Mouse (Mus musculus): Measurements from ENCODE around the gene Thg1l. TPM values are rescaled to one million over a fixed set of nuclear protein-coding genes. Genes with fewer than 3 reads are reported as not detected.
A peak's percentile ranks its signal among the peaks of the same experiment; 100 is the strongest.

Thg1l gene
- 1 to 10 TPM; 6.4 to 9.8 TPM for total RNA-seq (2021)

GRCm38 (mm10) chr11:45955127-45955627, at the start of gene Thg1l:
TSS of gene Thg1l (minus strand) at chr11:45955494.
- intact Hi-C loops (cut with DNase I): loop anchor here (5.0 kb wide), 1 partner anchor 97 kb away; the partner anchor contains the start of gene Gm12166
- DNase-seq: peak; percentile 94 to 95

GRCm38 (mm10) chr11:45992087-45992486, 36.8 kb upstream of the Thg1l start:
- intact Hi-C loops (cut with DNase I): no loop called here
- no peak for DNase-seq

- intact Hi-C loops (cut with DNase I): no loop called here
- peak; percentile 23 to 46 for DNase-seq
These were observed 36.3 kb upstream of the Thg1l start for GRCm38 (mm10) chr11:45991604-45992003.

- no peak for DNase-seq
- intact Hi-C loops (cut with DNase I): no loop called here
These were observed 25.6 kb upstream of the Thg1l start for GRCm38 (mm10) chr11:45980893-45981253.

- DNase-seq: peak; percentile 64 to 77
These were observed 24.9 kb upstream of the Thg1l start, which contains the start of gene Sox30 for GRCm38 (mm10) chr11:45979946-45980892. TSS of gene Sox30 (plus strand) at chr11:45980310.

DNA sequence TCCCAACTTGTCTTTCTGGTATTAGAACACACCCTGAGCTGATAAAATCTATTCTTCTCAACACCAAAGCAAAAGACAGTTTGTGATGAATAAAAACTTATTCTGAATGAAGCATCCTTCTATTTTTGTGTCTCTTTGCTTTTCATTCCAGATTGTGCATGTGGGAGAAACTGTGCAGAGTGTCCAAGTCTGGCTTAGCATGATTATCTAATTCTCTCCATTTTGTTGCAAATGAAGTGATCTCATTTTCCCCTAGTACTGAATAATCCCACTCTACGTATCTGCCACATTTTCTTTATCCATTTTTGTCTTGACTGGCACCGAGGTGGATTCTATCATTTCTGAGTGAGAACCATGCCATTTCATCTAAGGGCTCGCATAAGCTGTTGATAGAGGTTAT, 20.8 kb upstream of the Thg1l start:
- no peak for DNase-seq
- intact Hi-C loops (cut with DNase I): no loop called here

More at GRCm38 (mm10) chr11:45979946-45980892, 24.9 kb upstream of the Thg1l start, which contains the start of gene Sox30:
- intact Hi-C loops (cut with DNase I): no loop called here

- DNase-seq: no peak
- intact Hi-C loops (cut with DNase I): no loop called here
These were observed 19.2 kb upstream of the Thg1l start for GRCm38 (mm10) chr11:45974466-45974865.

GRCm38 (mm10) chr11:45973635-45974034, 18.3 kb upstream of the Thg1l start:
- DNase-seq: no peak
- intact Hi-C loops (cut with DNase I): no loop called here

DNA sequence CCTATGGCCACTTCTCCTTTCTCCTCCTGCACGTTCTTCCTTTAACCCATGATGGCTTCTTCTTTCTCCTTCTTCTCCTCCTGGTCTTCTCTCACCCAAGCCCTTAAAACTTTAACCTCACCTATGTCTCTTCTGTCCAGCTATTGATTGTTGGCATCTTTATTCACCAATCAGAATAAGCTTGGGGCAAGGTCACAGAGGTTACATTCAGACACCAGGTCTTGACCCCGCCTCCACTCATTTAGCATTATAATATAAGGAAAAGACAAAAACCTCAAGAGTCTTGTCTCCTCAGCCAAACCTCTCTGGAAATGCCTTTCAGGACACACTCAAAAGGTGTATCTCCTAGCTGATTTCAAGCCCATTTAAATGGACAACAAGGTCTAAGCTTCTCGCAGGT, 13.2 kb upstream of the Thg1l start:
- no peak for DNase-seq
- intact Hi-C loops (cut with DNase I): no loop called here

- intact Hi-C loops (cut with DNase I): no loop called here
- no peak for DNase-seq
These were observed 11.6 kb upstream of the Thg1l start for GRCm38 (mm10) chr11:45966896-45967295.

DNA sequence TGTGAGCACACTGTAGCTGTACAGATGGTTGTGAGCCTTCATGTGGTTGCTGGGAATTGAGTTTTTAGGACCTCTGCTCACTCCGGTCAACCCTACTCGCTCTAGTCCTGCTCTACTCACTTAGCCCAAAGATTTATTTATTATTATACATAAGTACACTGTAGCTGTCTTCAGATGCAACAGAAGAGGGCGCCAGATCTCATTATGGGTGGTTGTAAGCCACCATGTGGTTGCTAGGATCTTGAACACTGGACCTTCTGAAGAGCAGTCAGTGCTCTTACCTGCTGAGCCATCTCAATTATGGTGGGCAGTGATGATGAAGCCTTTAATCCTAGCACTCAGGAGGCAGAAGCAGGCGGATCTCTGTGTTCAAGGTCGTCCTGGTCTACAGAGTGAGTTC, 4.7 kb upstream of the Thg1l start:
- no peak for DNase-seq
- intact Hi-C loops (cut with DNase I): no loop called here

- intact Hi-C loops (cut with DNase I): loop anchor here (5.0 kb wide), 1 partner anchor 93 kb away; the partner anchor contains the start of gene Gm12166
- DNase-seq: peak in 1 of 2 experiments; percentile 50
These were observed 4.3 kb upstream of the Thg1l start for GRCm38 (mm10) chr11:45959598-45959997.

DNA sequence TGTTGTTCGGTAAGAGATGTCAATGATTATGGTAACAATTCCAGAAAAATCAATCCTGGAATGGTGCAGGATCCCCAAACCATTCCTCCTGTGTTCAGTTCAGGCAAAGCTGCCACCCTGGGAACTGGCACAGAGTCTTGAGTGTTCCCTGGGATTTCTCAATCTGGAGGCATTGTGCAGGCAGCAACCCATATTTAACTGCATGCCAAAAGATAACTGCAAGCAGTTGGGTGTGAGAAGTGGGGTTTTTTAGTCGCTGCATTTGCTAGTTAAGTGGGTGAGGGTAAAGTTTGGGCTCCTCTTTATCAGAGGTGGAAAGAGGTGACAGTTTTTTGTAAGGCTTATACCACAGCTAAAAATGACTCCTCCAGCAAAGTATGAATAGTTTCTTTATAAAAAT, 7.8 kb downstream of the Thg1l start:
- intact Hi-C loops (cut with DNase I): loop anchor here (2.0 kb wide), 1 partner anchor 305 kb away; no protein-coding TSS in a partner anchor
- DNase-seq: no peak

DNA sequence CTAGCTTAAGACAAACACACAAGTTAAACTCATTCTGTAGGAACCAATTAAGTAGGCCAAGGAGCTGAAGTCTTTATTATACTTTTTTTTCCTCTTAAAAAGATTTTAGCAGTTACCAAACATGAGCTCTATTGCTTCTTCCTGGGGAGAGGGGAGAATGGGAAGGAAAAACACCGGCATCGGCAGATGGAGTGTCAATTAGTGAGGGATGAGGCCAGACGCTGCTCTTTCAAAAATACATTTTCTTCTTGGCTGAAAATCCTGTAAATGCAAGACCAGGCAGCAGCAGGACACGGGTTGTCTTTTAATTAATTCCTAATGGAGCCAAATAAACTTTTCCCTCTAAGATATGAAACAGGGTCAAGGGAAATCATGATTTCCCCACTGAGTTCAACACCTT, 8.5 kb downstream of the Thg1l start:
- no peak for DNase-seq

DNA sequence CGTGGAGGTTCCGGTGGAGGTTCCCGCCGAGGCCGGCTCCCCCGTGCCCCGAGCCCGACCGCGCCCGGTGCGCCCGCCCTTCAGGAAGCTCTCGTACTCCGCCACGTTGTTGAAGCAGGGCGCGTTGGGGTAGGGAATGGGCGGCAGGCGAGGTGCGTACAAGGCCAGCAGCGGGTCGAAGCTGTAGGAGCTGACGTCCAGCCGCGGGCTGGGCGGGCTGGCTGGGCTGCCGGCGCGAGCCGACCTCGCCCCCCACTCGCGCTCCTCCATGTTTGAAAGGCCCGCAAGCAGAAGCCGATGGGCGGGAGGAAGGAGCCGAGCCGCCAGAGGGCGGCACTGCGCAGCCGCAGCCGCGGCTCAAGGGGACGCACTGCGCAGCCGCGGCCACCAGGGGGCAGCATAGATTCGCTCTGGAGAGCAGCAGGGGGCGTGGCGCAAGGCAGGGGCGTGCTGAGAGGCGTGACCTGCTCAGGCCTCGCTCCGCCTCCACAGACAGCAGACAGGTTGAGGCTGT, 10.6 kb downstream of the Thg1l start, which contains the start of gene Lsm11:
Gene Lsm11 (minus strand): TSS at position 293 of the 514 bp plus-strand sequence.
- DNase-seq: peak; percentile 97 to 99
- intact Hi-C loops (cut with DNase I): loop anchor here (1.0 to 5.0 kb wide), 2 partner anchors 183 to 272 kb away; no protein-coding TSS in a partner anchor

More for the DNA sequence above, 8.5 kb downstream of the Thg1l start:
- intact Hi-C loops (cut with DNase I): loop anchor here (2.0 kb wide), 1 partner anchor 306 kb away; no protein-coding TSS in a partner anchor

- peak; percentile 18 to 32 for DNase-seq
- intact Hi-C loops (cut with DNase I): loop anchor here (1.0 to 5.0 kb wide), 2 partner anchors 183 to 272 kb away; no protein-coding TSS in a partner anchor
These were observed 11.2 kb downstream of the Thg1l start for GRCm38 (mm10) chr11:45943891-45944642.

- DNase-seq: peak; percentile 30 to 35
- intact Hi-C loops (cut with DNase I): loop anchor here (5.0 kb wide), 1 partner anchor 184 kb away; no protein-coding TSS in a partner anchor
These were observed 12.1 kb downstream of the Thg1l start for GRCm38 (mm10) chr11:45943108-45943705.

DNA sequence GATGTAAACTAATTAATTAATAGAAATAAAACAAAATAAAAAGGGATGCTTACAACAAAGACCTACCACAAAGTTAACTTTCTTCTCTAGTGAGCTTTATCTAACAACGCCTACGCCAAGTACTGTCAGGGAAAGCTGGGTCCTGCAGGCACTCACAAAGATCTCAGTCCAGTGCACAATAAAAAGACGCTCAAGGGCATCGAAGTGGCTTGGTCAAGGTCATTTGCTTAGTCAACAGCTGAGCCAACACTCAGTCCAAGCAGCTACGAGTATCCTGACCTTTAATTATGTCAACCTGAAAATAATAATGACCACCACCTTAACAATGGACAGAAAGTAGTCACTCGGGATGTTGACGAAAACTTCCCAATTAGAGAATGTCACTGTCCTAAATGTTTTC, 13.0 kb downstream of the Thg1l start:
- intact Hi-C loops (cut with DNase I): loop anchor here (5.0 kb wide), 1 partner anchor 185 kb away; no protein-coding TSS in a partner anchor
- DNase-seq: no peak

DNA sequence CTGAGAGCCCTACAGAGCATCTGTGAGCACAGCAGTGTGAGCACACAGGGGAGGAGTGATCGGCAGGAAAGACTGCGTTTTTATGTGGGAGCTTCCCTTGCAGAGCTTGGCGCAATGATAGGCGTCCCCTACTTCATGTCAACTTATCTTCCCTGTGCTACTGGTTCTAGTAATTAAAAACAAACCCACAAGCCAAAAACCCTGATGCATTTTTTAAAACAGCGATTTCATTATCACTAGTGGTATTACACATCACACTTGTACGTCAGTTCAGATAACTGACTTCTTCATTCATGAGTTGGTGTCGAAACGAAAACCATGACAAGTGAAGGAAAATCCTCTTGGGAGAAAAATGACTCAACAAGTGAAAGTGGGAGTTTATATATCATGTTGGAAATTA, 16.4 kb downstream of the Thg1l start:
- DNase-seq: no peak
- intact Hi-C loops (cut with DNase I): no loop called here

DNA sequence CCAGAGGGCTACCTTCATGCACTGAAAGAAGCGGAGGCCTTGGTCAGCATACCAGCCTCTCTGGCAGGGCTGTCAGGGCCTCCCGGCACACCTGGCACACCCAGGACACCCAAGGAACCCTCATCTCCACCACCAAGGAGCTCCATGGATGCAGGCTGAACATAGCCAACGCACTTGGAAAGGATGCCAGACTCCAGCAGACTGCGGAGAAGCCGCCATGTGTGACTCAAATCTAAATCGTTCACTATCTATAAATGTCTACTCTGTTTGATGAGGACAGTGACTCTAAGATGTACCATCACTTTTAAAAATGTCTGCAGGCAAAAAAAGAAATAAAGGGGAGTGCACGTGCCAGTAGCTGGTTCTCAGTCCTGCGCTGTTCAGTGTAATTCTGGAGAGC, 17.8 kb downstream of the Thg1l start:
- DNase-seq: no peak
- intact Hi-C loops (cut with DNase I): no loop called here

All from heart, postnatal 10 days (tissue).